In the genomic region with DNA sequence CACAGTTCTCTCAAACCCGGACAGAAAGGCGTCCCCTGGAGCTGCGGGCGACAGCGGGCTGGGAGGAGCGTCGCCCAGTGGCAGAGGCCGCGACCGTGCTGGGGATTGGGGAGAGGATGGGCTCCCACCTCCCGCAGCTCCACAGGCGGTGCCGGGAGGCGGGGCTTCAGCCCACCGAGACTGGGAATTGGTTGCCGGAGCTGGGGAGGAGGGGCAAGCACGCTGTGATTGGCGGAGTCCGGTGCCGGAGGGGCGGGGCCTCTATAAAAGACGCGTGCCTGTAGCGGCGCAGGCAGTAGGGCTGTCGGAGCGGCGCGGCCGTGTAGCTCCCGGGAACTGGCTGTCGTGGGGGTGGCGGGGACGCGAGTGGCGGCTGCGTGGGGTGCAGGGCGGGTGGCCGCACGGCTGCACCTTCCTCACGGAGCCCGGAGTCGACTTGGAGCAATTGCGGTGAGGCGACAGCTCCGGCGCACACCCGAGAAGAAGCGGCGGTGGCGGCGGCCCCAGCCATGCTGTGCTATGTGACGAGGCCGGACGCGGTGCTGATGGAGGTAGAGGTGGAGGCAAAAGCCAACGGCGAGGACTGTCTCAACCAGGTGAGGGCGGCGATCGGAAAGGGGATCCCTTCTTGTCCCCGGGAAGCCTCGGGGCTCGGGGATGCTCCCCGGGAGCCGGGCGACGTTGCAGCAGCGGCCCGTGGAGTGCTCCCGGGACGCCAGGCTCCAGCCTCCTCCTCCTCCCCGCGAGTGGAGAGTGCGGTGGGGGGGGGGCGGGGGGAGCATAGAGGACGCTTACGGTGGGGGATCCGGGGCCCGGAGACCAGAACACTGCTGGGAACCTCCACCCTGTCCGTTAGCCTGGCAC, we compare ENCODE assay signal across 8 mouse cellular contexts. TPM values are rescaled to one million over a fixed set of nuclear protein-coding genes. Genes with fewer than 3 reads are reported as not detected.
DNase-seq lines count a peak whose midpoint lies in the region; ATAC-seq and TF ChIP-seq lines count a peak whose summit lies in the region.

A gene (plus strand): TSS at position 295 of the 864 bp plus-strand sequence.

- peak; percentile 98 for DNase-seq in heart, postnatal 0 days (ENCODE audit: low spot score)
- peak; percentile 99 to 100 for DNase-seq in kidney, postnatal 4 days
- peak; percentile 97 for DNase-seq in neural tube, embryonic 11.5 days (ENCODE audit: low spot score)

- H3K27ac ChIP-seq in ES-Bruce4 (ENCODE audit: insufficient read depth, low read length) = no peak within 1 kb of the TSS
- no peak within 1 kb of the TSS for H3K27ac ChIP-seq in forebrain, embryonic 13.5 days
- H3K27ac ChIP-seq in heart, postnatal 0 days (ENCODE audit: low read depth) = peak within 1 kb of the TSS; percentile 84
- H3K27ac ChIP-seq in liver, embryonic 15.5 days (replicated peaks) = peak within 1 kb of the TSS; percentile 84
- H3K27ac ChIP-seq in neural tube, embryonic 11.5 days (ENCODE audit: low read depth, low read length) = 0 out of 2 replicates have a peak within 1 kb of the TSS, but pooled peaks have one; percentile 20
- peak within 1 kb of the TSS; percentile 66 for H3K27ac ChIP-seq in stomach, embryonic 16.5 days (ENCODE audit: low read length)

- TF ChIP-seq EP300 in ES-Bruce4 (IDR thresholded peaks at IDR 0.05; ENCODE audit: insufficient read depth, low read depth, low read length) = no peak
- no peak for TF ChIP-seq EP300 in heart, postnatal 0 days (IDR thresholded peaks at IDR 0.05; ENCODE audit: low read depth)

- no peaks in the 10 kb centered on the region for H3K9me3 ChIP-seq in ES-Bruce4 (replicated peaks; ENCODE audit: control insufficient read depth, insufficient read depth, low read length, poor library complexity, severe bottlenecking)
- H3K9me3 ChIP-seq in forebrain, embryonic 13.5 days (replicated peaks) = no peaks in the 10 kb centered on the region
- no peaks in the 10 kb centered on the region for H3K9me3 ChIP-seq in heart, postnatal 0 days (replicated peaks; ENCODE audit: control insufficient read depth, low read length)
- H3K9me3 ChIP-seq in liver, embryonic 15.5 days (replicated peaks) = no peaks in the 10 kb centered on the region
- H3K9me3 ChIP-seq in neural tube, embryonic 11.5 days (ENCODE audit: control insufficient read depth, low read length) = no peaks in the 10 kb centered on the region
- H3K9me3 ChIP-seq in stomach, embryonic 16.5 days (replicated peaks; ENCODE audit: control insufficient read depth, low read length) = no peaks in the 10 kb centered on the region

- H3K4me3 ChIP-seq in ES-Bruce4 (ENCODE audit: low read depth, low read length) = peak within 1 kb of the TSS; percentile 79
- peak within 1 kb of the TSS; percentile 69 for H3K4me3 ChIP-seq in forebrain, embryonic 13.5 days
- peak within 1 kb of the TSS; percentile 72 for H3K4me3 ChIP-seq in heart, postnatal 0 days (ENCODE audit: low read depth, low read length)
- peak within 1 kb of the TSS; percentile 89 for H3K4me3 ChIP-seq in liver, embryonic 15.5 days (replicated peaks)
- peak within 1 kb of the TSS; percentile 74 for H3K4me3 ChIP-seq in neural tube, embryonic 11.5 days (ENCODE audit: low read depth, low read length)
- H3K4me3 ChIP-seq in stomach, embryonic 16.5 days (replicated peaks; ENCODE audit: low read length) = peak within 1 kb of the TSS; percentile 70

- H3K4me2 ChIP-seq in forebrain, embryonic 13.5 days = peak within 1 kb of the TSS; percentile 99
- H3K4me2 ChIP-seq in heart, postnatal 0 days (ENCODE audit: low read depth, low read length) = peak within 1 kb of the TSS; percentile 98
- H3K4me2 ChIP-seq in liver, embryonic 15.5 days = peak within 1 kb of the TSS; percentile 82
- peak within 1 kb of the TSS; percentile 92 for H3K4me2 ChIP-seq in neural tube, embryonic 11.5 days (ENCODE audit: low read depth)
- peak within 1 kb of the TSS; percentile 82 for H3K4me2 ChIP-seq in stomach, embryonic 16.5 days (ENCODE audit: low read depth, low read length)

- TF ChIP-seq CTCF in ES-Bruce4 (IDR thresholded peaks at IDR 0.05; ENCODE audit: low read depth, low read length) = peak; percentile 25
- TF ChIP-seq CTCF in heart, postnatal 0 days (IDR thresholded peaks at IDR 0.05; ENCODE audit: low read depth) = peak; percentile 48

- 0 out of 2 replicates have a peak, but pooled peaks cover 3% of the 10 kb centered on the region for H3K36me3 ChIP-seq in ES-Bruce4 (ENCODE audit: control insufficient read depth, insufficient read depth, low read length, poor library complexity, severe bottlenecking)
- no peaks in the 10 kb centered on the region for H3K36me3 ChIP-seq in forebrain, embryonic 13.5 days (ENCODE audit: poor library complexity, severe bottlenecking)
- H3K36me3 ChIP-seq in heart, postnatal 0 days (replicated peaks; ENCODE audit: control insufficient read depth, insufficient read depth, low read length) = 0 out of 2 replicates have a peak, but pooled peaks cover 2% of the 10 kb centered on the region
- H3K36me3 ChIP-seq in liver, embryonic 15.5 days (replicated peaks) = peaks cover 24% of the 10 kb centered on the region
- H3K36me3 ChIP-seq in neural tube, embryonic 11.5 days (ENCODE audit: control insufficient read depth, insufficient read depth, low read length) = no peaks in the 10 kb centered on the region
- no peaks in the 10 kb centered on the region for H3K36me3 ChIP-seq in stomach, embryonic 16.5 days (ENCODE audit: control insufficient read depth, insufficient read depth, low read length)

- H3K27me3 ChIP-seq in ES-Bruce4 (ENCODE audit: control insufficient read depth, insufficient read depth, low read length, poor library complexity, severe bottlenecking) = no peaks in the 10 kb centered on the region
- 0 out of 2 replicates have a peak, but pooled peaks cover 3% of the 10 kb centered on the region for H3K27me3 ChIP-seq in forebrain, embryonic 13.5 days
- H3K27me3 ChIP-seq in heart, postnatal 0 days (ENCODE audit: control insufficient read depth, insufficient read depth, low read length) = no peaks in the 10 kb centered on the region
- peaks cover 48% of the 10 kb centered on the region for H3K27me3 ChIP-seq in liver, embryonic 15.5 days
- H3K27me3 ChIP-seq in neural tube, embryonic 11.5 days (ENCODE audit: control insufficient read depth, insufficient read depth, low read length) = no peaks in the 10 kb centered on the region
- H3K27me3 ChIP-seq in stomach, embryonic 16.5 days (ENCODE audit: control insufficient read depth, insufficient read depth, low read length) = no peaks in the 10 kb centered on the region

- under 1% methylated on average over 67 of the region's 81 CpGs for WGBS in forebrain, embryonic 13.5 days
- WGBS in heart, postnatal 0 days = under 1% methylated on average over 67 of the region's 81 CpGs
- under 1% methylated on average over 76 of the region's 81 CpGs for WGBS in liver, embryonic 15.5 days (ENCODE audit: insufficient replicate concordance)
- 0% methylated on average over 75 of the region's 81 CpGs for WGBS in neural tube, embryonic 11.5 days
- WGBS in stomach, embryonic 16.5 days = under 1% methylated on average over 75 of the region's 81 CpGs

- H3K9ac ChIP-seq in ES-Bruce4 (ENCODE audit: low read depth, poor library complexity, severe bottlenecking) = peak within 1 kb of the TSS; percentile 85
- H3K9ac ChIP-seq in forebrain, embryonic 13.5 days = peak within 1 kb of the TSS; percentile 77
- H3K9ac ChIP-seq in heart, postnatal 0 days (replicated peaks; ENCODE audit: low read depth, low read length) = peak within 1 kb of the TSS; percentile 85
- peak within 1 kb of the TSS; percentile 89 for H3K9ac ChIP-seq in liver, embryonic 15.5 days
- H3K9ac ChIP-seq in neural tube, embryonic 11.5 days (ENCODE audit: low read length) = peak within 1 kb of the TSS; percentile 79
- H3K9ac ChIP-seq in stomach, embryonic 16.5 days (ENCODE audit: low read length) = peak within 1 kb of the TSS; percentile 78

- peak; percentile 56 for TF ChIP-seq POLR2A in ES-Bruce4 (IDR thresholded peaks at IDR 0.05; ENCODE audit: insufficient read depth, low read length)

- H3K4me1 ChIP-seq in ES-Bruce4 (ENCODE audit: control insufficient read depth, insufficient read depth, low read length) = peaks cover 7% of the 10 kb centered on the region
- H3K4me1 ChIP-seq in forebrain, embryonic 13.5 days = peaks cover 22% of the 10 kb centered on the region
- H3K4me1 ChIP-seq in heart, postnatal 0 days (ENCODE audit: control insufficient read depth, insufficient read depth) = peaks cover 29% of the 10 kb centered on the region
- H3K4me1 ChIP-seq in liver, embryonic 15.5 days (replicated peaks) = peaks cover 65% of the 10 kb centered on the region
- H3K4me1 ChIP-seq in neural tube, embryonic 11.5 days (ENCODE audit: control insufficient read depth, insufficient read depth, low read length) = peaks cover 7% of the 10 kb centered on the region
- peaks cover 22% of the 10 kb centered on the region; the same call in 1 of the 2 replicates for H3K4me1 ChIP-seq in stomach, embryonic 16.5 days (ENCODE audit: control insufficient read depth, insufficient read depth, low read length)

- ATAC-seq in cerebellum, adult (ENCODE audit: insufficient number of reproducible peaks, low FRiP score, low TSS enrichment) = peak; percentile 89
- ATAC-seq in forebrain, embryonic 13.5 days = peak; percentile 99
- ATAC-seq in heart, postnatal 0 days (ENCODE audit: insufficient read depth, low read depth) = peak; percentile 96
- peak; percentile 94 for ATAC-seq in liver, embryonic 15.5 days (ENCODE audit: insufficient read depth)
- ATAC-seq in neural tube, embryonic 11.5 days (ENCODE audit: insufficient read depth, low FRiP score, low TSS enrichment) = peak; percentile 99
- peak; percentile 96 for ATAC-seq in stomach, embryonic 16.5 days (ENCODE audit: insufficient read depth, low FRiP score)

RNA-seq across cellular contexts. Expression of the gene that starts here (rescaled TPM):
- 6.4 and 7.3 TPM in 2 replicates for polyA plus RNA-seq in ES-Bruce4 (2011; ENCODE audit: insufficient read depth, insufficient read length, low read depth, missing spikeins)
- 2.3 and 3.8 TPM in 2 replicates for polyA plus RNA-seq in forebrain, embryonic 13.5 days (2015; fragmentation: Nextera tagmentation; extraction: Ambion mirVana)
- 20.7 and 30.1 TPM in 2 replicates for total RNA-seq in heart, postnatal 0 days (2014; rRNA removed; ENCODE audit: low replicate concordance)
- polyA plus RNA-seq in heart, postnatal 0 days (2015; fragmentation: Nextera tagmentation; extraction: Ambion mirVana) = 7.1 and 7.8 TPM in 2 replicates
- 7.6 and 7.9 TPM in 2 replicates for polyA plus RNA-seq in liver, embryonic 15.5 days (2015; fragmentation: Nextera tagmentation; extraction: Ambion mirVana)
- 5.1 and 5.5 TPM in 2 replicates for polyA plus RNA-seq in neural tube, embryonic 11.5 days (2014; fragmentation: Nextera tagmentation; extraction: Ambion mirVana)
- 10.9 and 12.9 TPM in 2 replicates for polyA plus RNA-seq in stomach, embryonic 16.5 days (2015; fragmentation: Nextera tagmentation; extraction: Ambion mirVana)

Comparison
In these comparisons a context has a peak if more than half of its experiments do, and no peak if none do; other contexts are left out.
1. H3K27ac ChIP-seq: peak in heart, postnatal 0 days (single experiment), liver, embryonic 15.5 days (single experiment), neural tube, embryonic 11.5 days (single experiment) and stomach, embryonic 16.5 days (single experiment); none in ES-Bruce4 (single experiment) and forebrain, embryonic 13.5 days (single experiment).
2. Peak in every context shown above with its lines, with median percentiles within 50 percentile points of each other: H3K4me3 ChIP-seq, H3K9ac ChIP-seq, ATAC-seq, H3K4me2 ChIP-seq and DNase-seq.